7 mouse cellular contexts compared by ENCODE assay signal in the genomic region with DNA sequence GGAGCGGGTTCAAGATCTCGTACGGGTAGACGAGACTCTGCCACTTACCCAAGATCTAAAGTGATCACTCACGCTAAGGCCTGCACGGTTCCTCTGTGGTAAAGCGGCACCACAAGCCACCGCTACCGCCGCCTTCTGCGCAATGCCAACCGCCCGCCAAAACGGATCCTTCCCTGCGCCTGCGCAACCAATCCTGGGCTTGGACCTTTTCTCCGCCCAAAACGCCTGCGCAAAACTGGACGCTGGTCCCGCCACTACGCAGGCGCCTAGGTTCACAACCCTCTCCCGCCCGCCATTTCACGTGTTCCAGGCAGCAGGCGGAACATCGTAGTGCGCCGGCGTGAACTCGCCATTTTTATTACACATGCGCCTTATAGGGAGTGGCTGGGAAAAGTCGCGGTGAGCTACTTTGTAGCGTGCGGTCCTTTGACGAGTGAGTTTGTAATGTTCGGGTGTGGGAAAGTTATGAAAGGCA. TPM values are rescaled to one million over a fixed set of nuclear protein-coding genes. Genes with fewer than 3 reads are reported as not detected.
DNase-seq lines count a peak whose midpoint lies in the region; ATAC-seq and TF ChIP-seq lines count a peak whose summit lies in the region.

A gene (minus strand): TSS at position 132 of the 475 bp plus-strand sequence.

- peaks cover 64% of the 10 kb centered on the region for H3K36me3 ChIP-seq in embryonic facial prominence, embryonic 10.5 days (replicated peaks)
- peaks cover 27% of the 10 kb centered on the region for H3K36me3 ChIP-seq in intestine, postnatal 0 days (ENCODE audit: control insufficient read depth, insufficient read depth)
- peaks cover 42% of the 10 kb centered on the region for H3K36me3 ChIP-seq in midbrain, embryonic 12.5 days
- H3K36me3 ChIP-seq in small intestine, adult 2 months (ENCODE audit: control insufficient read depth, insufficient read depth, low read length) = peaks cover 25% of the 10 kb centered on the region

- H3K4me2 ChIP-seq in intestine, postnatal 0 days (replicated peaks; ENCODE audit: low read depth) = peak within 1 kb of the TSS; percentile 70
- H3K4me2 ChIP-seq in midbrain, embryonic 12.5 days (replicated peaks) = peak within 1 kb of the TSS; percentile 93

- ATAC-seq in intestine, postnatal 0 days = peak; percentile 91
- ATAC-seq in midbrain, embryonic 12.5 days (ENCODE audit: low FRiP score, low read depth) = peak; percentile 91

- TF ChIP-seq POLR2A in small intestine, adult 2 months (IDR thresholded peaks at IDR 0.05; ENCODE audit: low read depth, low read length) = 0 out of 2 replicates have a peak, but pooled peaks have one; percentile 17

- intact Hi-C loops in left cerebral cortex, postnatal 4 days (cut with DNase I) = loop anchor here (2.0 to 5.0 kb wide), 2 partner anchors 32 to 67 kb away; no protein-coding TSS in a partner anchor

- peak within 1 kb of the TSS; percentile 98 for H3K27ac ChIP-seq in embryonic facial prominence, embryonic 10.5 days (replicated peaks)
- peak within 1 kb of the TSS; percentile 83 for H3K27ac ChIP-seq in intestine, postnatal 0 days (ENCODE audit: low read depth, low read length)
- peak within 1 kb of the TSS; percentile 93 for H3K27ac ChIP-seq in midbrain, embryonic 12.5 days (replicated peaks)
- H3K27ac ChIP-seq in small intestine, adult 2 months (ENCODE audit: insufficient read depth, low read depth, low read length) = peak within 1 kb of the TSS; percentile 88

- peaks cover 2% of the 10 kb centered on the region; the same call in 1 of the 2 replicates for H3K9me3 ChIP-seq in embryonic facial prominence, embryonic 10.5 days
- H3K9me3 ChIP-seq in intestine, postnatal 0 days (ENCODE audit: control insufficient read depth) = no peaks in the 10 kb centered on the region
- no peaks in the 10 kb centered on the region for H3K9me3 ChIP-seq in midbrain, embryonic 12.5 days

- peak; percentile 40; the same call in 1 of the 2 replicates for TF ChIP-seq CTCF in intestine, postnatal 0 days (IDR thresholded peaks at IDR 0.05; ENCODE audit: low read depth)
- no peak for TF ChIP-seq CTCF in small intestine, adult 2 months (IDR thresholded peaks at IDR 0.05; ENCODE audit: extremely low read depth, insufficient read length, insufficient replicate concordance, low read depth, low read length)

- DNase-seq in adrenal gland, postnatal 10 days = peak; percentile 97
- DNase-seq in embryonic facial prominence, embryonic 10.5 days (ENCODE audit: low spot score) = peak; percentile 97
- peak; percentile 66 for DNase-seq in gonadal fat pad, adult 2 months (ENCODE audit: low read depth)
- peak; percentile 99 for DNase-seq in left cerebral cortex, postnatal 4 days

- peaks cover 32% of the 10 kb centered on the region for H3K4me1 ChIP-seq in embryonic facial prominence, embryonic 10.5 days
- no peaks in the 10 kb centered on the region for H3K4me1 ChIP-seq in intestine, postnatal 0 days (replicated peaks; ENCODE audit: control insufficient read depth, insufficient read depth, low read length)
- H3K4me1 ChIP-seq in midbrain, embryonic 12.5 days = peaks cover 32% of the 10 kb centered on the region
- H3K4me1 ChIP-seq in small intestine, adult 2 months (ENCODE audit: control insufficient read depth, insufficient read depth, insufficient read length, low read length) = peaks cover 4% of the 10 kb centered on the region

- under 1% methylated on average over 39 of the region's 39 CpGs for WGBS in embryonic facial prominence, embryonic 10.5 days
- under 1% methylated on average over 39 of the region's 39 CpGs for whole genome bisulfite sequencing in intestine, postnatal 0 days
- under 1% methylated on average over 39 of the region's 39 CpGs for WGBS in midbrain, embryonic 12.5 days
- WGBS in small intestine, adult 2 months = under 1% methylated on average over 39 of the region's 39 CpGs

- no peaks in the 10 kb centered on the region for H3K27me3 ChIP-seq in embryonic facial prominence, embryonic 10.5 days (replicated peaks; ENCODE audit: low read depth, poor library complexity, severe bottlenecking)
- no peaks in the 10 kb centered on the region for H3K27me3 ChIP-seq in intestine, postnatal 0 days (replicated peaks; ENCODE audit: control insufficient read depth, insufficient read depth, low read length)
- no peaks in the 10 kb centered on the region for H3K27me3 ChIP-seq in midbrain, embryonic 12.5 days
- no peaks in the 10 kb centered on the region for H3K27me3 ChIP-seq in small intestine, adult 2 months (ENCODE audit: control insufficient read depth, insufficient read depth, low read length)

- H3K9ac ChIP-seq in intestine, postnatal 0 days (ENCODE audit: low read depth, low read length) = peak within 1 kb of the TSS; percentile 45
- peak within 1 kb of the TSS; percentile 78 for H3K9ac ChIP-seq in midbrain, embryonic 12.5 days (replicated peaks)

- peak within 1 kb of the TSS; percentile 81 for H3K4me3 ChIP-seq in embryonic facial prominence, embryonic 10.5 days
- H3K4me3 ChIP-seq in intestine, postnatal 0 days (ENCODE audit: low read depth, low read length) = peak within 1 kb of the TSS; percentile 52
- peak within 1 kb of the TSS; percentile 72 for H3K4me3 ChIP-seq in midbrain, embryonic 12.5 days
- peak within 1 kb of the TSS; percentile 80 for H3K4me3 ChIP-seq in small intestine, adult 2 months (ENCODE audit: low read depth, low read length)

RNA-seq across cellular contexts. Expression of the gene that starts here (rescaled TPM):
- total RNA-seq in adrenal gland, postnatal 10 days (2021) = 10 to 100 TPM; 66.6 to 85.8 TPM
- 202 and 206 TPM in 2 replicates for polyA plus RNA-seq in embryonic facial prominence, embryonic 10.5 days (2016; fragmentation: Nextera tagmentation; extraction: Ambion mirVana)
- polyA plus RNA-seq in gonadal fat pad, adult 2 months (2012; rRNA removed) = 33.3 and 42.5 TPM in 2 replicates
- 24.0 TPM in 2 replicates for polyA plus RNA-seq in intestine, postnatal 0 days (2015; fragmentation: Nextera tagmentation; extraction: Ambion mirVana)
- total RNA-seq in left cerebral cortex, postnatal 4 days (2021) = 100 to 1,000 TPM; 219 to 230 TPM
- polyA plus RNA-seq in midbrain, embryonic 12.5 days (2016; fragmentation: Nextera tagmentation; extraction: Ambion mirVana) = 203 and 216 TPM in 2 replicates
- polyA plus RNA-seq in small intestine, adult 2 months (2012; rRNA removed) = 1.5 and 2.8 TPM in 2 replicates

Comparison
In these comparisons a context has a peak if more than half of its experiments do, and no peak if none do; other contexts are left out.
1. Peak in every context shown above with its lines: DNase-seq, ATAC-seq, H3K4me3 ChIP-seq and H3K27ac ChIP-seq.